Mouse (Mus musculus) large intestine, adult 2 months (tissue): ENCODE results near the gene Mapk8ip1. TPM values are rescaled to one million over a fixed set of nuclear protein-coding genes. Genes with fewer than 3 reads are reported as not detected.

ENCODE experiments used
- DNase-seq: peaks from one replicate; pipeline ENCODE4 v3.0.0-alpha.2; 2012; ENCODE audit warnings: low read depth, low spot score
- WGBS: fragments of 180-500 bp; shearing (Covaris S2); methylation state at CpG from one replicate; pipeline ENCODE4 v1.1.7; 2018; 5-methylcytosine and 5-hydroxymethylcytosine counted together
- polyA plus RNA-seq: library from polyadenylated mRNA; depleted of rRNA; stranded (reverse); fragments of >200 nt; gene quantifications from 2 replicates; pipeline ENCODE4 v1.2.3, GENCODE M21; 2012; rRNA removed

Gene Mapk8ip1
- 4.7 and 6.1 TPM in 2 replicates for polyA plus RNA-seq

GRCm38 (mm10) chr2:92401091-92401561 is at the start of gene Mapk8ip1:
TSS of gene Mapk8ip1 (minus strand) at chr2:92401263.
- 2% methylated on average over 58 of the region's 59 CpGs for WGBS
- no peak for DNase-seq

GRCm38 (mm10) chr2:92447121-92447740 is 46.2 kb upstream of the Mapk8ip1 start:
- 45% methylated on average over 7 of the region's 7 CpGs for WGBS
- no peak for DNase-seq

- no peak for DNase-seq
- WGBS = 30% methylated on average over 8 of the region's 8 CpGs
These were observed 45.6 kb upstream of the Mapk8ip1 start for GRCm38 (mm10) chr2:92446656-92447055.

GRCm38 (mm10) chr2:92445890-92446289 is 44.8 kb upstream of the Mapk8ip1 start:
- DNase-seq = no peak
- WGBS = 29% methylated on average over 9 of the region's 9 CpGs

- WGBS = 24% methylated on average over 4 of the region's 4 CpGs
- DNase-seq = no peak
These were observed 43.3 kb upstream of the Mapk8ip1 start for GRCm38 (mm10) chr2:92444376-92444775.

- WGBS = 81% methylated on average over 4 of the region's 4 CpGs
- no peak for DNase-seq
These were observed 42.2 kb upstream of the Mapk8ip1 start for GRCm38 (mm10) chr2:92443313-92443712.

- WGBS = 77% methylated on average over 12 of the region's 12 CpGs
- DNase-seq = no peak
These were observed 41.4 kb upstream of the Mapk8ip1 start for GRCm38 (mm10) chr2:92442419-92443001.

GRCm38 (mm10) chr2:92440432-92440831 is 39.4 kb upstream of the Mapk8ip1 start:
- no peak for DNase-seq
- 25% methylated on average over 6 of the region's 6 CpGs for WGBS

- DNase-seq = no peak
- WGBS = 67% methylated on average over 3 of the region's 3 CpGs
These were observed 37.5 kb upstream of the Mapk8ip1 start for GRCm38 (mm10) chr2:92438567-92438966.

GRCm38 (mm10) chr2:92437875-92438274 is 36.8 kb upstream of the Mapk8ip1 start:
- DNase-seq = no peak
- WGBS = under 1% methylated on average over 5 of the region's 5 CpGs

GRCm38 (mm10) chr2:92437366-92437765 is 36.3 kb upstream of the Mapk8ip1 start:
- WGBS = 41% methylated on average over 4 of the region's 4 CpGs
- DNase-seq = no peak

GRCm38 (mm10) chr2:92435023-92435422 is 34.0 kb upstream of the Mapk8ip1 start:
- DNase-seq = no peak
- 29% methylated on average over 6 of the region's 6 CpGs for WGBS

GRCm38 (mm10) chr2:92434375-92434745 is 33.3 kb upstream of the Mapk8ip1 start:
- no peak for DNase-seq
- WGBS = 2% methylated on average over 12 of the region's 12 CpGs

GRCm38 (mm10) chr2:92433578-92434374 is 32.7 kb upstream of the Mapk8ip1 start, which contains the start of gene Cry2:
TSS of gene Cry2 (minus strand) at chr2:92434043.
- under 1% methylated on average over 75 of the region's 76 CpGs for WGBS

GRCm38 (mm10) chr2:92432299-92433295 is 31.5 kb upstream of the Mapk8ip1 start:
- 11% methylated on average over 17 of the region's 17 CpGs for WGBS

More at GRCm38 (mm10) chr2:92433578-92434374, 32.7 kb upstream of the Mapk8ip1 start, which contains the start of gene Cry2:
- peak; percentile 86 for DNase-seq

GRCm38 (mm10) chr2:92431611-92432179 is 30.6 kb upstream of the Mapk8ip1 start:
- DNase-seq = no peak
- WGBS = 21% methylated on average over 11 of the region's 11 CpGs

More at GRCm38 (mm10) chr2:92432299-92433295, 31.5 kb upstream of the Mapk8ip1 start:
- DNase-seq = peak; percentile 92

GRCm38 (mm10) chr2:92430723-92431541 is 29.9 kb upstream of the Mapk8ip1 start:
- WGBS = 48% methylated on average over 21 of the region's 21 CpGs
- DNase-seq = no peak

GRCm38 (mm10) chr2:92430089-92430488 is 29.0 kb upstream of the Mapk8ip1 start:
- no peak for DNase-seq
- WGBS = 86% methylated on average over 2 of the region's 2 CpGs
